In genomic region chr13:13703476-13703875, GRCm38 (mm10) we compare ENCODE assay signal across 24 mouse cellular contexts.
DNase-seq lines count a peak whose midpoint lies in the region; ATAC-seq lines count a peak whose summit lies in the region.
"Had no signal": no experiment of that assay in that cellular context is flagged by ENCODE, and none has a peak within 500 bp of the region (broad histone marks: within the 10 kb centered on the region; RNA-seq: fewer than 3 reads in every experiment).

No protein-coding gene starts in this region.

- no peaks in the 10 kb centered on the region for H3K27me3 ChIP-seq in forebrain, embryonic 13.5 days
- H3K27me3 ChIP-seq in forebrain, embryonic 11.5 days (ENCODE audit: control insufficient read depth, insufficient read depth, low read length) = no peaks in the 10 kb centered on the region
- H3K27me3 ChIP-seq: embryonic facial prominence, embryonic 13.5 days; hindbrain, embryonic 15.5 days; intestine, embryonic 15.5 days; midbrain, embryonic 12.5 days; Patski had no signal

- no peak overlapping the region for H3K4me2 ChIP-seq in forebrain, embryonic 13.5 days
- no peak overlapping the region for H3K4me2 ChIP-seq in forebrain, embryonic 11.5 days (ENCODE audit: low read depth, low read length, severe bottlenecking)
- H3K4me2 ChIP-seq: embryonic facial prominence, embryonic 13.5 days; hindbrain, embryonic 15.5 days; intestine, embryonic 15.5 days; midbrain, embryonic 12.5 days had no signal

- peaks cover 12% of the 10 kb centered on the region for H3K36me3 ChIP-seq in forebrain, embryonic 13.5 days (ENCODE audit: poor library complexity, severe bottlenecking)
- no peaks in the 10 kb centered on the region for H3K36me3 ChIP-seq in forebrain, embryonic 11.5 days (ENCODE audit: control insufficient read depth, insufficient read depth, low read length)
- H3K36me3 ChIP-seq: intestine, embryonic 15.5 days had no signal

- no peak overlapping the region for H3K9ac ChIP-seq in forebrain, embryonic 13.5 days
- H3K9ac ChIP-seq in forebrain, embryonic 11.5 days (ENCODE audit: low read length) = no peak overlapping the region
- H3K9ac ChIP-seq: embryonic facial prominence, embryonic 13.5 days; hindbrain, embryonic 15.5 days; intestine, embryonic 15.5 days; midbrain, embryonic 12.5 days had no signal

- DNase-seq in forebrain, embryonic 11.5 days (ENCODE audit: low spot score) = no peak
- DNase-seq in layer of hippocampus, adult 18-20 months (ENCODE audit: low spot score in 2 of 2) = peak; percentile 58 to 88
- no peak for DNase-seq in layer of hippocampus, postnatal 10 days (ENCODE audit: low spot score in 2 of 2)
- peak; percentile 84 for DNase-seq in brain, adult 2 months (ENCODE audit: low read depth, low spot score)
- peak; percentile 53 for DNase-seq in layer of hippocampus, adult 9-10 months (ENCODE audit: low spot score)
- no peak for DNase-seq in retina, embryonic 14.5 days (ENCODE audit: low spot score)
- DNase-seq in spleen, postnatal 36 days (ENCODE audit: low spot score in 2 of 2) = no peak
- DNase-seq: adrenal gland, postnatal 10 days; cerebellum, adult 11-12 months; cerebellum, postnatal 14 days; gastrocnemius, postnatal 25 days; heart, adult 2 months; heart, postnatal 4 days; kidney, adult 9 months; kidney, postnatal 25 days; liver; thymus, postnatal 25 days had no signal

- H3K27ac ChIP-seq in forebrain, embryonic 13.5 days = no peak overlapping the region
- H3K27ac ChIP-seq in forebrain, embryonic 11.5 days (ENCODE audit: low read depth, low read length) = no peak overlapping the region
- H3K27ac ChIP-seq: embryonic facial prominence, embryonic 13.5 days; heart, adult 2 months; hindbrain, embryonic 15.5 days; intestine, embryonic 15.5 days; midbrain, embryonic 12.5 days had no signal

- peak; percentile 43; the same call in 1 of the 2 replicates for ATAC-seq in forebrain, embryonic 13.5 days
- ATAC-seq in forebrain, embryonic 11.5 days (replicated peaks; ENCODE audit: low FRiP score) = no peak
- ATAC-seq: intestine, embryonic 15.5 days; lung, postnatal 0 days; Patski had no signal

- H3K4me3 ChIP-seq in forebrain, embryonic 13.5 days = no peak overlapping the region
- H3K4me3 ChIP-seq in forebrain, embryonic 11.5 days (ENCODE audit: low read depth, low read length) = no peak overlapping the region
- H3K4me3 ChIP-seq: embryonic facial prominence, embryonic 13.5 days; heart, adult 2 months; hindbrain, embryonic 15.5 days; intestine, embryonic 15.5 days; midbrain, embryonic 12.5 days had no signal

- WGBS in forebrain, embryonic 13.5 days = 86% methylated on average over 5 of the region's 5 CpGs
- WGBS in forebrain, embryonic 11.5 days = 86% methylated on average over 5 of the region's 5 CpGs

- no peaks in the 10 kb centered on the region for H3K9me3 ChIP-seq in forebrain, embryonic 13.5 days (replicated peaks)
- H3K9me3 ChIP-seq in forebrain, embryonic 11.5 days (ENCODE audit: control insufficient read depth, low read length) = no peaks in the 10 kb centered on the region
- H3K9me3 ChIP-seq: embryonic facial prominence, embryonic 13.5 days; hindbrain, embryonic 15.5 days; intestine, embryonic 15.5 days; midbrain, embryonic 12.5 days had no signal

- H3K4me1 ChIP-seq in forebrain, embryonic 13.5 days = no peaks in the 10 kb centered on the region
- no peaks in the 10 kb centered on the region for H3K4me1 ChIP-seq in forebrain, embryonic 11.5 days (replicated peaks; ENCODE audit: control insufficient read depth, insufficient read depth, low read length)
- H3K4me1 ChIP-seq: embryonic facial prominence, embryonic 13.5 days; hindbrain, embryonic 15.5 days; intestine, embryonic 15.5 days; midbrain, embryonic 12.5 days had no signal

Comparison
In these comparisons a context has a peak if more than half of its experiments do, and no peak if none do; other contexts are left out.
1. DNase-seq: peak in layer of hippocampus, adult 18-20 months (2 of 2), brain, adult 2 months (single experiment) and layer of hippocampus, adult 9-10 months (single experiment); none in forebrain, embryonic 11.5 days (single experiment), layer of hippocampus, postnatal 10 days (0 of 2), retina, embryonic 14.5 days (single experiment) and spleen, postnatal 36 days (0 of 2).